Comparison of ENCODE assay signal across 8 mouse cellular contexts in the genomic region with DNA sequence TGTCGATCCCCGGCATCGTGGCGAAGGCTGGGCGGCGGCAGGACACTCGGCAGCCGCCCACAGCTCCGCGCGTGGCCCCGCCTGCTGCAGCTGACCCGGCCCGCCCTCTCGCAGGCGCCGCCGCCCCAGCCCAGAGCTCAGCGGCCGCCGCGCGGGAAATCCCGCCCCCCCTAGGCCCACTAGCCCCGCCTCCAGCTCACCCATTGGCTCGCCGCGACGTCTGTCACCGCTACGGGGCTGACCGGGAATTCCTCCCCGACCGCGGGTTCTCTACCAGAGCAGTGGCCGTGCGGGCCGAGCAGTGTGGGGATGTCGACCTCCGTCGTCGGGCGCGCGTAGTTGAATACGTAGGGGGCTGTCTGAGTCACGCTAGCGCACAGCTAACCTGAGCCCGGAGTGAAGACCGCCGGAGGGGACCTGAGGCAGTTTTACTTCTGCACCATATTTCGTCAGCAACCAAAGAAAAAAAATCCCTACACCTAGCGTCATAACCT. TPM values are rescaled to one million over a fixed set of nuclear protein-coding genes. Genes with fewer than 3 reads are reported as not detected.
DNase-seq lines count a peak whose midpoint lies in the region; ATAC-seq and TF ChIP-seq lines count a peak whose summit lies in the region.

No protein-coding gene starts in this region.

- peak overlapping the region; percentile 93 for H3K4me3 ChIP-seq in heart, embryonic 10.5 days
- peak overlapping the region; percentile 92 for H3K4me3 ChIP-seq in kidney, embryonic 15.5 days (replicated peaks)
- peak overlapping the region; percentile 97 for H3K4me3 ChIP-seq in liver, adult 2 months (ENCODE audit: insufficient read depth, low read depth, low read length)
- peak overlapping the region; percentile 55 for H3K4me3 ChIP-seq in myocyte

- no peak for TF ChIP-seq CTCF in liver, adult 2 months (IDR thresholded peaks at IDR 0.05; ENCODE audit: low read depth, low read length)

- peaks cover 11% of the 10 kb centered on the region; the same call in 1 of the 2 replicates for H3K79me2 ChIP-seq in liver, adult 2 months (ENCODE audit: control insufficient read depth, insufficient read depth, low read length)
- peaks cover 41% of the 10 kb centered on the region for H3K79me2 ChIP-seq in myocyte (ENCODE audit: control insufficient read depth, insufficient read depth)

- peak; percentile 98 for DNase-seq in A20 (ENCODE audit: low read depth, low spot score)
- DNase-seq in brain, adult 2 months (ENCODE audit: low read depth, low spot score): peak; percentile 97
- DNase-seq in heart, embryonic 10.5 days (ENCODE audit: low spot score): peak; percentile 98
- DNase-seq in liver, adult 2 months (ENCODE audit: extremely low read depth, low read depth, low spot score): peak; percentile 72
- DNase-seq in splenic B cell, adult 2 months (ENCODE audit: low read depth, low spot score): peak; percentile 97

- H3K27me3 ChIP-seq in heart, embryonic 10.5 days (ENCODE audit: insufficient read depth, poor library complexity, severe bottlenecking): no peaks in the 10 kb centered on the region
- no peaks in the 10 kb centered on the region for H3K27me3 ChIP-seq in kidney, embryonic 15.5 days
- H3K27me3 ChIP-seq in liver, adult 2 months (ENCODE audit: control insufficient read depth, insufficient read depth, low read length): no peaks in the 10 kb centered on the region
- no peaks in the 10 kb centered on the region for H3K27me3 ChIP-seq in myocyte (ENCODE audit: control insufficient read depth, insufficient read depth, insufficient read length)
- peaks cover 2% of the 10 kb centered on the region; the same call in 1 of the 2 replicates for H3K27me3 ChIP-seq in splenic B cell, adult 2 months (ENCODE audit: control insufficient read depth, insufficient read depth, low read length, poor library complexity, severe bottlenecking)

- peak; percentile 99 for ATAC-seq in erythroblast, adult 5-6 weeks (replicated peaks; ENCODE audit: low FRiP score, poor library complexity, severe bottlenecking)
- ATAC-seq in kidney, embryonic 15.5 days (replicated peaks; ENCODE audit: low FRiP score): peak; percentile 97

- H3K9ac ChIP-seq in kidney, embryonic 15.5 days: peak overlapping the region; percentile 92
- H3K9ac ChIP-seq in liver, adult 2 months (ENCODE audit: low read depth, low read length): peak overlapping the region; percentile 89

- peak overlapping the region; percentile 69 for H3ac ChIP-seq in myocyte (ENCODE audit: control insufficient read depth, insufficient read length)

- peak; percentile 96 for TF ChIP-seq POLR2A in liver, adult 2 months (IDR thresholded peaks at IDR 0.05; ENCODE audit: extremely low read depth, insufficient read depth, low read length)
- TF ChIP-seq POLR2A in myocyte (IDR thresholded peaks at IDR 0.05; ENCODE audit: insufficient read length, low read depth): peak; percentile 92

- H3K36me3 ChIP-seq in heart, embryonic 10.5 days: no peaks in the 10 kb centered on the region
- no peaks in the 10 kb centered on the region for H3K36me3 ChIP-seq in kidney, embryonic 15.5 days
- no peaks in the 10 kb centered on the region for H3K36me3 ChIP-seq in liver, adult 2 months (ENCODE audit: control insufficient read depth, insufficient read depth, low read length)
- H3K36me3 ChIP-seq in myocyte (ENCODE audit: control insufficient read depth, insufficient read depth): no peaks in the 10 kb centered on the region
- H3K36me3 ChIP-seq in splenic B cell, adult 2 months (ENCODE audit: control insufficient read depth, insufficient read depth, low read length, poor library complexity, severe bottlenecking): no peaks in the 10 kb centered on the region

- H3K9me3 ChIP-seq in heart, embryonic 10.5 days: no peaks in the 10 kb centered on the region
- H3K9me3 ChIP-seq in kidney, embryonic 15.5 days (replicated peaks): no peaks in the 10 kb centered on the region

- peak overlapping the region; percentile 62 for H3K4me2 ChIP-seq in kidney, embryonic 15.5 days
- H3K4me2 ChIP-seq in myocyte (ENCODE audit: low read depth): peak overlapping the region; percentile 78

- peaks cover 2% of the 10 kb centered on the region for H3K4me1 ChIP-seq in heart, embryonic 10.5 days
- peaks cover 13% of the 10 kb centered on the region; the same call in 1 of the 2 replicates for H3K4me1 ChIP-seq in kidney, embryonic 15.5 days
- peaks cover 6% of the 10 kb centered on the region for H3K4me1 ChIP-seq in liver, adult 2 months (ENCODE audit: control insufficient read depth, insufficient read depth, low read length)

- WGBS in heart, embryonic 10.5 days: under 1% methylated on average over 47 of the region's 53 CpGs
- WGBS in kidney, embryonic 15.5 days: under 1% methylated on average over 52 of the region's 53 CpGs
- under 1% methylated on average over 53 of the region's 53 CpGs for WGBS in liver, adult 2 months

- H3K27ac ChIP-seq in heart, embryonic 10.5 days: peak overlapping the region; percentile 94
- peak overlapping the region; percentile 95 for H3K27ac ChIP-seq in kidney, embryonic 15.5 days
- H3K27ac ChIP-seq in liver, adult 2 months (replicated peaks; ENCODE audit: insufficient read depth, low read depth, low read length): peak overlapping the region; percentile 77

TF ChIP-seq in myocyte, 11 proteins besides CTCF, POLR2A, EP300 and RAD21:
- TF ChIP-seq CEBPB (IDR thresholded peaks at IDR 0.05; ENCODE audit: insufficient read depth, poor library complexity, severe bottlenecking) (no peak), MYOD1 (IDR thresholded peaks at IDR 0.05; ENCODE audit: control insufficient read depth in 1 of 3, insufficient read length in 2 of 3, low read depth in 2 of 3) (peak in 2 of 3 experiments; percentile 11 to 33), MYOG (IDR thresholded peaks at IDR 0.05; ENCODE audit: control insufficient read depth in 1 of 3, insufficient read depth in 1 of 3, insufficient read length in 2 of 3, low read depth in 2 of 3) (peak in 2 of 3 experiments; percentile 7 to 40), POLR2AphosphoS2 (IDR thresholded peaks at IDR 0.05; ENCODE audit: insufficient read length, low read depth) (peak; percentile 93), TCF3 (IDR thresholded peaks at IDR 0.05; ENCODE audit: insufficient read length, low read depth) (peak; percentile 32), TCF12 (IDR thresholded peaks at IDR 0.05; ENCODE audit: insufficient read depth, poor library complexity, severe bottlenecking) (no peak)

RNA-seq across cellular contexts. Expression of a gene that starts 0.5 kb away (rescaled TPM):
- total RNA-seq in erythroblast, adult 5-6 weeks (2015; ENCODE audit: low replicate concordance): 4.4 and 6.9 TPM in 2 replicates
- total RNA-seq in erythroblast, adult 5-6 weeks (2017; ENCODE audit: low replicate concordance): 2.5 and 6.1 TPM in 2 replicates
- polyA plus RNA-seq in heart, embryonic 10.5 days (2016; fragmentation: Nextera tagmentation; extraction: Ambion mirVana): 26.3 and 29.7 TPM in 2 replicates
- 39.2 and 41.8 TPM in 2 replicates for polyA plus RNA-seq in kidney, embryonic 15.5 days (2015; fragmentation: Nextera tagmentation; extraction: Ambion mirVana)
- total RNA-seq in liver, adult 2 months (2014; rRNA removed): 7.9 and 9.7 TPM in 2 replicates
- polyA plus RNA-seq in liver, adult 2 months (2012; rRNA removed): 1.2 and 1.5 TPM in 2 replicates
- 4.6 TPM for polyA plus RNA-seq in myocyte (2012; fragmentation: generic; extraction: Trizol)

RNA-seq across cellular contexts. Expression of a gene that starts 23.7 kb away (rescaled TPM):
- total RNA-seq in erythroblast, adult 5-6 weeks (2015; ENCODE audit: low replicate concordance): not detected in 2 replicates
- not detected in 2 replicates for total RNA-seq in erythroblast, adult 5-6 weeks (2017; ENCODE audit: low replicate concordance)
- polyA plus RNA-seq in heart, embryonic 10.5 days (2016; fragmentation: Nextera tagmentation; extraction: Ambion mirVana): 1.5 and 1.9 TPM in 2 replicates
- 1.1 and 1.4 TPM in 2 replicates for polyA plus RNA-seq in kidney, embryonic 15.5 days (2015; fragmentation: Nextera tagmentation; extraction: Ambion mirVana)
- not detected in 2 replicates for total RNA-seq in liver, adult 2 months (2014; rRNA removed)
- polyA plus RNA-seq in liver, adult 2 months (2012; rRNA removed): not detected in 2 replicates
- polyA plus RNA-seq in myocyte (2012; fragmentation: generic; extraction: Trizol): not detected

Comparison
In these comparisons a context has a peak if more than half of its experiments do, and no peak if none do; other contexts are left out.
1. Peak in every context shown above with its lines: DNase-seq, ATAC-seq, H3K4me3 ChIP-seq and H3K27ac ChIP-seq.